Mouse (Mus musculus) brain, embryonic 14.5 days (tissue): ENCODE measurements at regions not wholly inside any gene's neighbourhood (a gene's known extent, or its start where the extent isn't known, plus 50 kb on each side); places are given as distances from the start of the nearest gene placed in this dataset.

Experiments
- CTCF ChIP-seq: fragments of 200-500 bp; IDR thresholded peaks from 2 replicates; pipeline ENCODE4 v1.5.1; 2012; ENCODE audit warnings: inconsistent platforms, mild to moderate bottlenecking, moderate library complexity, borderline replicate concordance; ENCODE audit not compliant: insufficient read depth, insufficient read length; ENCODE audit errors: extremely low read depth
- POLR2A ChIP-seq: fragments of 200-500 bp; IDR thresholded peaks from 2 replicates; pipeline ENCODE4 v1.6.1; 2012; ENCODE audit warnings: mild to moderate bottlenecking, inconsistent platforms, borderline replicate concordance; ENCODE audit not compliant: poor library complexity, insufficient read depth, insufficient read length, severe bottlenecking; ENCODE audit errors: extremely low read depth

DNA sequence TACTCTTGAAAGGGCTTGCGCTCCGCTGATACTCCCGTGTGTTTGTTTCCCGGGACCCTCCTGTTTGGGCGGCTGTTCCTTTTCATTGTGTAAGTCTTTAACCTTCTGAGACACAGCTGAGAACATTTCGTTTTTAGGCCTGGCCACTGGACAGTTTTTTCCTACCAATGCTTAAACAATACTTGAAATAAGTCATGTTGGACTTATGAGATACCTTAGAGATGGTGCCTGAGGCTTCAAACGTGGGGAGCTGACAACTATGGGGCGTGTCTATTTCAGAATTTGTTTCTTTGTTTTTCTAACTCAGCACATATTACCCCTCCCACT lies 78.9 kb upstream of the Otx2 start:
- TF ChIP-seq CTCF (no peak), POLR2A (no peak)
